Mouse (Mus musculus) heart, embryonic 14.5 days (tissue): ENCODE data around the gene Mcm9. TPM values are rescaled to one million over a fixed set of nuclear protein-coding genes. Genes with fewer than 3 reads are reported as not detected.

Experiments
- ATAC-seq: fragments of 200-750 bp; cut with Nextera tagmentation; 2 replicates; pipeline ENCODE4 v1.8.0; 2017; ENCODE audit warnings: low read depth, moderate TSS enrichment; ENCODE audit not compliant: insufficient number of reproducible peaks, insufficient read depth, low FRiP score
- H3K27ac ChIP-seq, 2 experiments: fragments of 200-500 bp in 1 of 2; fragments of 300-500 bp in 1 of 2; sonication (generic) in 1 of 2; replicated peaks in 1 of 2; 2 replicates each; pipeline ENCODE4 v1.5.1; 2012 to 2014; ENCODE audit warnings: low read depth in 2 of 2, low read length in 2 of 2, control low read depth in 1 of 2, mild to moderate bottlenecking in 1 of 2, mixed read lengths in 1 of 2; ENCODE audit not compliant: control insufficient read depth in 1 of 2, insufficient read depth in 1 of 2
- H3K27me3 ChIP-seq: fragments of 300-500 bp; sonication (generic); 2 replicates; pipeline ENCODE4 v1.6.1; 2014; ENCODE audit warnings: mild to moderate bottlenecking, low read length, control low read depth; ENCODE audit not compliant: control insufficient read depth, insufficient read depth
- H3K36me3 ChIP-seq: fragments of 300-500 bp; sonication (generic); 2 replicates; pipeline ENCODE4 v1.6.1; 2014; ENCODE audit warnings: mild to moderate bottlenecking, control low read depth, low read length, mixed read lengths; ENCODE audit not compliant: control insufficient read depth, insufficient read depth
- H3K4me1 ChIP-seq, 2 experiments: fragments of 200-500 bp in 1 of 2; fragments of 300-500 bp in 1 of 2; sonication (generic) in 1 of 2; 2 replicates each; pipeline ENCODE4 v1.6.1; 2012 to 2014; ENCODE audit warnings: low read length in 2 of 2, control low read depth in 1 of 2, mixed read lengths in 1 of 2; ENCODE audit not compliant: control insufficient read depth in 2 of 2, insufficient read depth in 2 of 2
- H3K4me2 ChIP-seq: fragments of 300-500 bp; sonication (generic); 2 replicates; pipeline ENCODE4 v1.6.1; 2014; ENCODE audit warnings: mild to moderate bottlenecking, low read length
- H3K4me3 ChIP-seq, 2 experiments: fragments of 200-500 bp in 1 of 2; fragments of 300-500 bp in 1 of 2; sonication (generic) in 1 of 2; 2 replicates each; pipeline ENCODE4 v1.5.1; 2012 to 2014; ENCODE audit warnings: low read length in 2 of 2, mild to moderate bottlenecking in 2 of 2, control low read depth in 1 of 2, low read depth in 1 of 2, moderate library complexity in 1 of 2; ENCODE audit not compliant: control insufficient read depth in 1 of 2, insufficient read depth in 1 of 2
- H3K9ac ChIP-seq: fragments of 300-500 bp; sonication (generic); 2 replicates; pipeline ENCODE4 v1.6.1; 2014; ENCODE audit warnings: mild to moderate bottlenecking, low read length
- H3K9me3 ChIP-seq: fragments of 300-500 bp; sonication (generic); 2 replicates; pipeline ENCODE4 v1.6.1; 2016; ENCODE audit warnings: low read length, control low read depth; ENCODE audit not compliant: control insufficient read depth
- WGBS: fragments of 180-500 bp; shearing (Covaris S2); extraction: QIAGEN DNeasy Blood & Tissue Kit; methylation state at CpG from one replicate; pipeline ENCODE4 v1.1.7; 2014; 5-methylcytosine and 5-hydroxymethylcytosine counted together
- polyA plus RNA-seq: library from polyadenylated mRNA; unstranded; fragments of >200 nt; fragmentation: Nextera tagmentation; extraction: Ambion mirVana; gene quantifications from 2 replicates; pipeline ENCODE4 v1.2.1, GENCODE M21; 2014

Gene Mcm9
- polyA plus RNA-seq, 1 experiment from 2014 or later = 11.1 TPM

GRCm38 (mm10) chr10:53526350-53526749 lies 103.9 kb downstream of the Mcm9 start:
- 85% methylated on average over 2 of the region's 2 CpGs for WGBS
- no peak overlapping the region for H3K27ac ChIP-seq
- H3K4me1 ChIP-seq = no peaks in the 10 kb centered on the region
- 0 out of 2 replicates have a peak, but pooled peaks cover 7% of the 10 kb centered on the region for H3K9me3 ChIP-seq
- H3K36me3 ChIP-seq = no peaks in the 10 kb centered on the region
- no peaks in the 10 kb centered on the region for H3K27me3 ChIP-seq
- no peak for ATAC-seq
- no peak overlapping the region for H3K4me3 ChIP-seq
- H3K9ac ChIP-seq = no peak overlapping the region
- no peak overlapping the region for H3K4me2 ChIP-seq

DNA sequence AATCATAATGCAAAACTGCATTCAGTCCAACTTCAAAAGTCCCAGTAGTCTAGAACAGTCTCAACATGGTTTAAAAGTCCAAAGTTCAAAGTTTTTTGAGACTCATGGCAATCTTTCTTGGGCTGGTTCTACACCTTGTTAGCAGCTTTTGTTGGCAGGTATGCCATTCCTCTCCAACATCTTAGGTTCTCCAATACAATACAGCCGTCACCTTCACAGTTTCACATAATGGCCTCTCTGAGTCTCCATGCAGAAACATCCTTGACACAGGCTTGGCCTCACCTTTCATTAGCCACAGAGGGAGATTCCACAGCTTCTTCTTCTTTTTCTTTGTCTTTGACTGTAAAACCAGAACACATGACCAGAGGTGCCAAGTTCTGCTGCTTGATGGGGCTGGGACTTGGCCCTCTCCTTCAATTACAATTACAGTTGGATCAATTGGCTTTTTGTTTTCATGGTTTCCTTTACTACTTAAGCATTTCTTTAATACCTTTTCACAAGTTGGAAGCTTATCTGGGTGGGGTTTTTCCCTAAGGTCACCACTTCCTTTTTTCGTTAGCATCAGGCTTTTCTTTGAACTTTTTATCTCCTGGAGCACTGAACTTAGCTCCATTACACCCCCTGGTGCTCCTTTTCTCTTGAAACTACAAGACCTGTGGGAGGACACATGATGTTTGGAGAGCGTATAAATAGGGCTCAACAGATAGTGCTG lies 104.8 kb downstream of the Mcm9 start:
- H3K4me1 ChIP-seq = no peaks in the 10 kb centered on the region
- H3K9ac ChIP-seq = no peak overlapping the region
- no peak overlapping the region for H3K4me3 ChIP-seq
- no peaks in the 10 kb centered on the region for H3K36me3 ChIP-seq
- 65% methylated on average over 3 of the region's 3 CpGs for WGBS
- ATAC-seq = no peak
- no peak overlapping the region for H3K27ac ChIP-seq
- H3K27me3 ChIP-seq = no peaks in the 10 kb centered on the region
- H3K9me3 ChIP-seq = 0 out of 2 replicates have a peak, but pooled peaks cover 7% of the 10 kb centered on the region
- H3K4me2 ChIP-seq = no peak overlapping the region

DNA sequence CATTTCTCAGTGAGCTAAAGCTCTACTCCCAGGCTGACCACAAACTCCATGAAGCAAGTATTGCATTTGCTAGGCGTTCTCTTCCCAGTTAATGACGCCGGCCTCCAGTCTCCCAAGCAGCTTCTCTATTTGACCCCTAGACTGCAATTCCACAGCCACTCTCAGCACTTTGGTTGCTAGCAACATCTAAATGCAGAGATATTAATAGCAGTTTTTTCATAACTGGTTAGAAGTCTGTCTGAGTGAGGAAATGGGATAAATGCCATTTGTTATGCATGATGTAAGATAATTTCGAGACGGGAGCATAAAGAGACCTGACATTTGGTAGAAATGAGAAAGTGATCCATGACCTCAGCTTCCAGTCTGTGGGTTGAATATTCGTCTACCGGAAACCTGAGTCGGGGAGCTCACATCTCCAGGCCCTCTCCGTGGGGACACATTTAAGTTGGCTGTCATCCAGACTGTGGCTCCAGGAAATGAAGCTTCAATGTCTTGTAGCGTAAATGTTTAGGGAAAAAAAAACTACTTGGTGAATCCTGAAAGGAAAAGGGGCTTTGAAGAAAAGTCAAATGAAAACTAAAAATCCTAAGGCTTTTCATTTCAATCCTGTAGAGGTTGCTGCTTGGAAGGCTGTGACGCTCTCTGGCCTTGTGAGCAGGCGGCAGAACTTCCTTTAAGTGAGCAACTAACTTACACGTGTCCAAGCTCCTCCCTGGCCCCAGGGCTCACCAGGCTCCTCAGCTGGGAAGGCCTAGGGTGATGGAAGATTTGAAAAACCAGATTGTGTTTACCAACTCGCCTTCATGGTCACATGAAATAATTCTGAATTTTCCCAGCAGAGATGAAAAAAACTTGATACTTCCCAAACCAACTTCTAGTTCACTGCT lies 110.9 kb downstream of the Mcm9 start:
- no peak overlapping the region for H3K9ac ChIP-seq
- no peaks in the 10 kb centered on the region for H3K9me3 ChIP-seq
- 52% methylated on average over 14 of the region's 14 CpGs for WGBS
- no peaks in the 10 kb centered on the region for H3K36me3 ChIP-seq
- no peak overlapping the region for H3K4me3 ChIP-seq
- H3K27me3 ChIP-seq = no peaks in the 10 kb centered on the region
- H3K4me2 ChIP-seq = no peak overlapping the region; the same call in 1 of the 2 replicates
- ATAC-seq = no peak
- H3K4me1 ChIP-seq = peaks cover 5 to 10% of the 10 kb centered on the region in 2 experiments
- H3K27ac ChIP-seq = peak overlapping the region; percentile 69 to 81

- peak overlapping the region; percentile 6; the same call in 1 of the 2 replicates for H3K9ac ChIP-seq
- no peak for ATAC-seq
Observed at GRCm38 (mm10) chr10:53518599-53518913, 111.7 kb downstream of the Mcm9 start.

GRCm38 (mm10) chr10:53517770-53518598 lies 112.3 kb downstream of the Mcm9 start:
- H3K27me3 ChIP-seq = no peaks in the 10 kb centered on the region
- no peak for ATAC-seq
- no peaks in the 10 kb centered on the region for H3K9me3 ChIP-seq
- peaks cover 5 to 10% of the 10 kb centered on the region in 2 experiments for H3K4me1 ChIP-seq
- no peak overlapping the region for H3K4me3 ChIP-seq
- H3K4me2 ChIP-seq = peak overlapping the region; percentile 36
- H3K36me3 ChIP-seq = no peaks in the 10 kb centered on the region
- H3K9ac ChIP-seq = peak overlapping the region; percentile 6; the same call in 1 of the 2 replicates
- peak overlapping the region; percentile 69 to 81 for H3K27ac ChIP-seq
- WGBS = 73% methylated on average over 14 of the region's 14 CpGs

More at GRCm38 (mm10) chr10:53518599-53518913, 111.7 kb downstream of the Mcm9 start:
- peaks cover 5 to 10% of the 10 kb centered on the region in 2 experiments for H3K4me1 ChIP-seq
- H3K9me3 ChIP-seq = no peaks in the 10 kb centered on the region
- H3K4me3 ChIP-seq = no peak overlapping the region
- H3K4me2 ChIP-seq = peak overlapping the region; percentile 36
- H3K27ac ChIP-seq = peak overlapping the region; percentile 69 to 81
- 28% methylated on average over 8 of the region's 8 CpGs for WGBS
- H3K36me3 ChIP-seq = no peaks in the 10 kb centered on the region
- H3K27me3 ChIP-seq = no peaks in the 10 kb centered on the region

DNA sequence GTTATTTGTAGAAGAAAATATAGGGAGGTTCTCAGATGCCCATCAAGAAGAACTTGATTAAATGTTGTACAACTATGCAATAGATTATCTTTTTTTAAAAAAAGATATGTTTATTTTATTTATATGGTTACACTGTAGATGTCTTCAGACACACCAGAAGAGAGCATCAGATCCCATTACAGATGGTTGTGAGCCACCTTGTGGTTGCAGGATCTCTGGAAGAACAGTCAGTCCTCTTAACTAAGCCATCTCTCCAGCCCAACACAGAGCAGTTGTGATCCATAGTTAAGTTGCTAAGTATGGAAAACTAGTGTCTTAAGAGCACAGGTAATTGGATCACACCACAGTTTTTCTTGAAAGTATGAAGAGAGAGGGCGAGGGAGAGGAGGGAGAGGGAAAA lies 117.7 kb downstream of the Mcm9 start:
- WGBS = 75% methylated on average over 1 of the region's 1 CpGs
- no peaks in the 10 kb centered on the region for H3K36me3 ChIP-seq
- H3K9me3 ChIP-seq = no peaks in the 10 kb centered on the region
- no peak overlapping the region for H3K27ac ChIP-seq
- no peak overlapping the region for H3K4me2 ChIP-seq
- H3K4me1 ChIP-seq = peaks cover 2 to 4% of the 10 kb centered on the region in 2 experiments; a peak in 2 of 4 replicates
- H3K27me3 ChIP-seq = no peaks in the 10 kb centered on the region
- no peak overlapping the region for H3K9ac ChIP-seq
- ATAC-seq = no peak
- no peak overlapping the region for H3K4me3 ChIP-seq

- Histone ChIP-seq H3K36me3 (no peaks in the 10 kb centered on the region), H3K4me2 (peak overlapping the region; percentile 43; the same call in 1 of the 2 replicates), H3K9ac (no peak overlapping the region), H3K4me3 (no peak overlapping the region), H3K27me3 (no peaks in the 10 kb centered on the region), H3K9me3 (no peaks in the 10 kb centered on the region), H3K4me1 (peaks cover 3 to 5% of the 10 kb centered on the region in 2 experiments; a peak in 3 of 4 replicates), H3K27ac (no peak overlapping the region)
- ATAC-seq = no peak
- 18% methylated on average over 6 of the region's 6 CpGs for WGBS
Observed at GRCm38 (mm10) chr10:53509158-53509773, 121.0 kb downstream of the Mcm9 start.
